Mouse (Mus musculus) urinary bladder, postnatal 14 days (tissue): ENCODE measurements around the gene Blnk.

Source experiments
- DNase-seq: peaks from one replicate; pipeline ENCODE4 v3.0.0; 2021; ENCODE audit warnings: low spot score

Gene Blnk

GRCm38 (mm10) chr19:40964367-40964891 is 29.9 kb downstream of the Blnk start:
- DNase-seq, result no peak

- peak; percentile 45 for DNase-seq
Measured at GRCm38 (mm10) chr19:40962988-40963387, 31.3 kb downstream of the Blnk start.

- DNase-seq, result no peak
Measured at GRCm38 (mm10) chr19:40958981-40959380, 35.4 kb downstream of the Blnk start.

GRCm38 (mm10) chr19:40946937-40947577 is 47.3 kb downstream of the Blnk start:
- DNase-seq, result no peak

- no peak for DNase-seq
Measured at GRCm38 (mm10) chr19:40943552-40943951, 50.8 kb downstream of the Blnk start.

- no peak for DNase-seq
Measured at GRCm38 (mm10) chr19:40936038-40936437, 58.3 kb downstream of the Blnk start.

GRCm38 (mm10) chr19:40935376-40935775 is 59.0 kb downstream of the Blnk start:
- DNase-seq, result no peak

GRCm38 (mm10) chr19:40931581-40932369 is 62.6 kb downstream of the Blnk start:
- no peak for DNase-seq

GRCm38 (mm10) chr19:40895393-40895703 is 99.0 kb downstream of the Blnk start:
- no peak for DNase-seq

GRCm38 (mm10) chr19:40894519-40895392 is 99.6 kb downstream of the Blnk start, which contains the start of gene Zfp518a:
TSS of gene Zfp518a (plus strand) at chr19:40894705.
- peak; percentile 86 for DNase-seq

GRCm38 (mm10) chr19:40894071-40894506 is 100.2 kb downstream of the Blnk start:
- DNase-seq, result no peak

GRCm38 (mm10) chr19:40888887-40889286 is 105.4 kb downstream of the Blnk start:
- DNase-seq, result no peak

- DNase-seq, result no peak
Measured at GRCm38 (mm10) chr19:40881700-40882099, 112.6 kb downstream of the Blnk start.
